Mouse (Mus musculus) retina, embryonic 14.5 days (tissue): ENCODE results near the gene Atrip.
A peak's percentile ranks its signal among the peaks of the same experiment; 100 is the strongest.

ENCODE experiments used
- DNase-seq: peaks from one replicate; pipeline ENCODE4 v3.0.0-alpha.2; 2015; ENCODE audit warnings: low spot score

Atrip gene

GRCm38 (mm10) chr9:109073661-109074573 is at the start of gene Atrip:
TSS of gene Atrip (minus strand) at chr9:109074124.
- peak; percentile 91 for DNase-seq

GRCm38 (mm10) chr9:109123266-109123665 is 49.3 kb upstream of the Atrip start:
- no peak for DNase-seq

- DNase-seq, result peak; percentile 68
Measured at GRCm38 (mm10) chr9:109122553-109123085, 48.7 kb upstream of the Atrip start.

GRCm38 (mm10) chr9:109120956-109121355 is 47.0 kb upstream of the Atrip start:
- DNase-seq, result no peak

- no peak for DNase-seq
Measured at GRCm38 (mm10) chr9:109119571-109119970, 45.6 kb upstream of the Atrip start.

GRCm38 (mm10) chr9:109118106-109118505 is 44.2 kb upstream of the Atrip start:
- DNase-seq, result no peak

- no peak for DNase-seq
Measured at GRCm38 (mm10) chr9:109116205-109116604, 42.3 kb upstream of the Atrip start.

- DNase-seq, result no peak
Measured at GRCm38 (mm10) chr9:109114871-109115270, 40.9 kb upstream of the Atrip start.

GRCm38 (mm10) chr9:109114276-109114675 is 40.4 kb upstream of the Atrip start:
- no peak for DNase-seq

GRCm38 (mm10) chr9:109113331-109113730 is 39.4 kb upstream of the Atrip start:
- no peak for DNase-seq

GRCm38 (mm10) chr9:109111591-109111990 is 37.7 kb upstream of the Atrip start:
- DNase-seq, result no peak

GRCm38 (mm10) chr9:109111101-109111500 is 37.2 kb upstream of the Atrip start:
- DNase-seq, result no peak

- no peak for DNase-seq
Measured at GRCm38 (mm10) chr9:109110240-109110639, 36.3 kb upstream of the Atrip start.

GRCm38 (mm10) chr9:109107341-109107740 is 33.4 kb upstream of the Atrip start:
- DNase-seq, result no peak

- DNase-seq, result no peak
Measured at GRCm38 (mm10) chr9:109105648-109106047, 31.7 kb upstream of the Atrip start.

GRCm38 (mm10) chr9:109105011-109105410 is 31.1 kb upstream of the Atrip start:
- no peak for DNase-seq

- DNase-seq, result no peak
Measured at GRCm38 (mm10) chr9:109104083-109104482, 30.2 kb upstream of the Atrip start.

GRCm38 (mm10) chr9:109103250-109103649 is 29.3 kb upstream of the Atrip start:
- DNase-seq, result no peak

- no peak for DNase-seq
Measured at GRCm38 (mm10) chr9:109102541-109102940, 28.6 kb upstream of the Atrip start.

GRCm38 (mm10) chr9:109101933-109102445 is 28.1 kb upstream of the Atrip start:
- DNase-seq, result no peak

- no peak for DNase-seq
Measured at GRCm38 (mm10) chr9:109100307-109100928, 26.5 kb upstream of the Atrip start.

GRCm38 (mm10) chr9:109098969-109099368 is 25.0 kb upstream of the Atrip start:
- no peak for DNase-seq

- no peak for DNase-seq
Measured at GRCm38 (mm10) chr9:109098366-109098765, 24.4 kb upstream of the Atrip start.
